ENCODE assay signal across 20 mouse cellular contexts in the genomic region with DNA sequence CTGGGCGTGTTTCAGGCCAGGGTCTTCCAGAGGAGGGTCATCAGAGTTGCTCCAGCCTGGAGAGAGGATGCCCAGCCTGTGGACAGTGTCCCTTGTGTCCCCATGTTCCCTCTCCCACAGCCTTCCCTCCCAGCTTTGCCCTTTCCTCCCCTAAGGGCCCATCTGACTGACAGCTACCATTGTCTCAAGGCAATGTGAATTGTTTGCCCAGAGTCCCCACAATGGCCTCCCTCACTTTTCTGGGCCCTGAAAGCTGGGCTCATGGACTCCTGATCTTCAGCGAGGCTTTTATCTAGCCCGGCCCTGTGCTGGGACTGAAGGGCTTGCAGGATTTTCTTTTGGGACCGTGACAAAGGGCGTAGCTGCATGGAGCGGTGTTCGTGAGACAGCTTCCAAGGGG. TPM values are rescaled to one million over a fixed set of nuclear protein-coding genes. Genes with fewer than 3 reads are reported as not detected.
DNase-seq lines count a peak whose midpoint lies in the region; ATAC-seq lines count a peak whose summit lies in the region.
"Had no signal": no experiment of that assay in that cellular context is flagged by ENCODE, and none has a peak within 500 bp of the region (broad histone marks: within the 10 kb centered on the region; RNA-seq: fewer than 3 reads in every experiment).

No protein-coding gene starts in this region.

- no peaks in the 10 kb centered on the region for H3K27me3 ChIP-seq in neural tube, embryonic 11.5 days (ENCODE audit: control insufficient read depth, insufficient read depth, low read length)
- H3K27me3 ChIP-seq in forebrain, embryonic 13.5 days = no peaks in the 10 kb centered on the region
- H3K27me3 ChIP-seq in hindbrain, embryonic 15.5 days = no peaks in the 10 kb centered on the region
- no peaks in the 10 kb centered on the region for H3K27me3 ChIP-seq in kidney, embryonic 14.5 days (ENCODE audit: control insufficient read depth, insufficient read depth, low read length)
- H3K27me3 ChIP-seq: heart, embryonic 15.5 days; limb, embryonic 15.5 days; neural tube, embryonic 12.5 days had no signal

- DNase-seq in neural tube, embryonic 11.5 days (ENCODE audit: low spot score) = peak; percentile 36
- DNase-seq in neural tube, embryonic 10.5 days (ENCODE audit: extremely low spot score, low spot score) = no peak
- DNase-seq in retina, postnatal 1 day = peak; percentile 61
- DNase-seq in spleen, postnatal 10 days (ENCODE audit: low spot score in 2 of 2) = no peak
- no peak for DNase-seq in adipocyte (ENCODE audit: low spot score)
- DNase-seq: cerebellum, adult 9-11 months; kidney, adult 9 months; lung, postnatal 14 days; right cerebral cortex, postnatal 14 days; thymus, postnatal 36 days had no signal

- peaks cover 9% of the 10 kb centered on the region; the same call in 1 of the 2 replicates for H3K4me1 ChIP-seq in neural tube, embryonic 11.5 days (ENCODE audit: control insufficient read depth, insufficient read depth, low read length)
- peaks cover 72% of the 10 kb centered on the region for H3K4me1 ChIP-seq in forebrain, embryonic 13.5 days
- H3K4me1 ChIP-seq in hindbrain, embryonic 15.5 days (replicated peaks) = peaks cover 27% of the 10 kb centered on the region
- H3K4me1 ChIP-seq in kidney, embryonic 14.5 days (ENCODE audit: control insufficient read depth, insufficient read depth, low read length) = no peaks in the 10 kb centered on the region

- 0 out of 2 replicates have a peak, but pooled peaks cover 2% of the 10 kb centered on the region for H3K36me3 ChIP-seq in neural tube, embryonic 11.5 days (ENCODE audit: control insufficient read depth, insufficient read depth, low read length)
- peaks cover 78% of the 10 kb centered on the region for H3K36me3 ChIP-seq in forebrain, embryonic 13.5 days (ENCODE audit: poor library complexity, severe bottlenecking)
- no peaks in the 10 kb centered on the region for H3K36me3 ChIP-seq in hindbrain, embryonic 15.5 days
- no peaks in the 10 kb centered on the region; the same call in 1 of the 2 replicates for H3K36me3 ChIP-seq in kidney, embryonic 14.5 days (ENCODE audit: control insufficient read depth, insufficient read depth, low read length)
- H3K36me3 ChIP-seq: heart, embryonic 15.5 days; limb, embryonic 15.5 days had no signal

- no peak overlapping the region for H3K27ac ChIP-seq in neural tube, embryonic 11.5 days (ENCODE audit: low read depth, low read length)
- H3K27ac ChIP-seq in forebrain, embryonic 13.5 days = peak overlapping the region; percentile 62
- 0 out of 2 replicates have a peak overlapping the region, but pooled peaks have one; percentile 50 for H3K27ac ChIP-seq in hindbrain, embryonic 15.5 days (replicated peaks)
- no peak overlapping the region for H3K27ac ChIP-seq in kidney, embryonic 14.5 days (ENCODE audit: low read depth, low read length)
- H3K27ac ChIP-seq: heart, embryonic 15.5 days; limb, embryonic 15.5 days; neural tube, embryonic 12.5 days; stomach, postnatal 0 days had no signal

- WGBS in neural tube, embryonic 11.5 days = 39% methylated on average over 7 of the region's 7 CpGs
- WGBS in forebrain, embryonic 13.5 days = 10% methylated on average over 7 of the region's 7 CpGs
- 29% methylated on average over 7 of the region's 7 CpGs for WGBS in hindbrain, embryonic 15.5 days
- 85% methylated on average over 7 of the region's 7 CpGs for WGBS in kidney, embryonic 14.5 days

- no peak for ATAC-seq in neural tube, embryonic 11.5 days (ENCODE audit: insufficient read depth, low FRiP score, low TSS enrichment)
- ATAC-seq in forebrain, embryonic 13.5 days = no peak
- no peak for ATAC-seq in hindbrain, embryonic 15.5 days (ENCODE audit: low FRiP score, low read depth)
- no peak for ATAC-seq in kidney, embryonic 14.5 days (ENCODE audit: low FRiP score, low TSS enrichment)

- H3K4me2 ChIP-seq in neural tube, embryonic 11.5 days (ENCODE audit: low read depth) = no peak overlapping the region
- peak overlapping the region; percentile 17; the same call in 1 of the 2 replicates for H3K4me2 ChIP-seq in forebrain, embryonic 13.5 days
- no peak overlapping the region for H3K4me2 ChIP-seq in hindbrain, embryonic 15.5 days
- H3K4me2 ChIP-seq in kidney, embryonic 14.5 days (replicated peaks; ENCODE audit: low read depth, low read length) = no peak overlapping the region
- H3K4me2 ChIP-seq: heart, embryonic 15.5 days; limb, embryonic 15.5 days; neural tube, embryonic 12.5 days had no signal

- no peak overlapping the region for H3K9ac ChIP-seq in neural tube, embryonic 11.5 days (ENCODE audit: low read length)
- peak overlapping the region; percentile 47; the same call in 1 of the 2 replicates for H3K9ac ChIP-seq in forebrain, embryonic 13.5 days
- H3K9ac ChIP-seq in hindbrain, embryonic 15.5 days = no peak overlapping the region
- no peak overlapping the region for H3K9ac ChIP-seq in kidney, embryonic 14.5 days (ENCODE audit: low read depth, low read length)
- H3K9ac ChIP-seq: heart, embryonic 15.5 days; limb, embryonic 15.5 days; neural tube, embryonic 12.5 days had no signal

- H3K9me3 ChIP-seq in neural tube, embryonic 11.5 days (ENCODE audit: control insufficient read depth, low read length) = no peaks in the 10 kb centered on the region
- H3K9me3 ChIP-seq in forebrain, embryonic 13.5 days (replicated peaks) = no peaks in the 10 kb centered on the region
- no peaks in the 10 kb centered on the region for H3K9me3 ChIP-seq in hindbrain, embryonic 15.5 days
- H3K9me3 ChIP-seq in kidney, embryonic 14.5 days (ENCODE audit: control insufficient read depth, low read length) = no peaks in the 10 kb centered on the region
- H3K9me3 ChIP-seq: heart, embryonic 15.5 days; limb, embryonic 15.5 days; megakaryocyte, embryonic 14.5 days; neural tube, embryonic 12.5 days had no signal

- no peak overlapping the region for H3K4me3 ChIP-seq in neural tube, embryonic 11.5 days (ENCODE audit: low read depth, low read length)
- H3K4me3 ChIP-seq in forebrain, embryonic 13.5 days = no peak overlapping the region
- no peak overlapping the region for H3K4me3 ChIP-seq in hindbrain, embryonic 15.5 days
- H3K4me3 ChIP-seq in kidney, embryonic 14.5 days (ENCODE audit: low read length) = no peak overlapping the region
- H3K4me3 ChIP-seq: erythroblast, embryonic 14.5 days; heart, embryonic 15.5 days; limb, embryonic 15.5 days; megakaryocyte, embryonic 14.5 days; neural tube, embryonic 12.5 days had no signal

RNA-seq across cellular contexts. Expression of gene Mn1, which starts 29.5 kb away (rescaled TPM):
- 25.6 and 27.3 TPM in 2 replicates for polyA plus RNA-seq in neural tube, embryonic 11.5 days (2014; fragmentation: Nextera tagmentation; extraction: Ambion mirVana)
- 81.0 and 89.3 TPM in 2 replicates for polyA plus RNA-seq in forebrain, embryonic 13.5 days (2015; fragmentation: Nextera tagmentation; extraction: Ambion mirVana)
- polyA plus RNA-seq in hindbrain, embryonic 15.5 days (2015; fragmentation: Nextera tagmentation; extraction: Ambion mirVana) = 38.7 and 40.3 TPM in 2 replicates
- polyA plus RNA-seq in kidney, embryonic 14.5 days (2014; fragmentation: Nextera tagmentation; extraction: Ambion mirVana) = 5.1 and 6.9 TPM in 2 replicates
- polyA plus RNA-seq: C2C12 had no signal

Comparison
In these comparisons a context has a peak if more than half of its experiments do, and no peak if none do; other contexts are left out.
1. DNase-seq: peak in neural tube, embryonic 11.5 days (single experiment) and retina, postnatal 1 day (single experiment); none in neural tube, embryonic 10.5 days (single experiment), spleen, postnatal 10 days (0 of 2) and adipocyte (single experiment).
2. H3K27ac ChIP-seq: peak in forebrain, embryonic 13.5 days (single experiment) and hindbrain, embryonic 15.5 days (single experiment); none in neural tube, embryonic 11.5 days (single experiment) and kidney, embryonic 14.5 days (single experiment).